Mouse (Mus musculus) forebrain, embryonic 12.5 days (tissue): ENCODE results near the gene Adpgk. TPM values are rescaled to one million over a fixed set of nuclear protein-coding genes. Genes with fewer than 3 reads are reported as not detected.
A peak's percentile ranks its signal among the peaks of the same experiment; 100 is the strongest.

Source experiments
- ATAC-seq: fragments of 200-750 bp; cut with Nextera tagmentation; 2 replicates; pipeline ENCODE4 v1.8.0; 2017; ENCODE audit warnings: moderate TSS enrichment; ENCODE audit not compliant: low FRiP score
- H3K27ac ChIP-seq: fragments of 300-500 bp; sonication (generic); 2 replicates; pipeline ENCODE4 v1.5.1; 2016; ENCODE audit warnings: mild to moderate bottlenecking
- H3K27me3 ChIP-seq: fragments of 300-500 bp; sonication (generic); 2 replicates; pipeline ENCODE4 v1.6.1; 2016; ENCODE audit warnings: mild to moderate bottlenecking
- H3K36me3 ChIP-seq: fragments of 300-500 bp; sonication (generic); replicated peaks from 2 replicates; pipeline ENCODE4 v1.6.1; 2016; ENCODE audit warnings: mild to moderate bottlenecking
- H3K4me1 ChIP-seq: fragments of 300-500 bp; sonication (generic); 2 replicates; pipeline ENCODE4 v1.6.1; 2016
- H3K4me2 ChIP-seq: fragments of 300-500 bp; sonication (generic); 2 replicates; pipeline ENCODE4 v1.6.1; 2016; ENCODE audit warnings: mild to moderate bottlenecking, moderate library complexity
- H3K4me3 ChIP-seq: fragments of 300-500 bp; sonication (generic); replicated peaks from 2 replicates; pipeline ENCODE4 v1.5.1; 2016; ENCODE audit warnings: mild to moderate bottlenecking
- H3K9ac ChIP-seq: fragments of 300-500 bp; sonication (generic); 2 replicates; pipeline ENCODE4 v1.6.1; 2016; ENCODE audit warnings: mild to moderate bottlenecking
- H3K9me3 ChIP-seq: fragments of 300-500 bp; sonication (generic); 2 replicates; pipeline ENCODE4 v1.6.1; 2016
- WGBS: fragments of 180-500 bp; shearing (Covaris S2); methylation state at CpG from one replicate; pipeline ENCODE4 v1.1.7; 2016; 5-methylcytosine and 5-hydroxymethylcytosine counted together
- polyA plus RNA-seq: library from polyadenylated mRNA; unstranded; fragments of >200 nt; fragmentation: Nextera tagmentation; extraction: Ambion mirVana; gene quantifications from 2 replicates; pipeline ENCODE4 v1.2.1, GENCODE M21; 2016

The Adpgk gene
- polyA plus RNA-seq, 1 experiment from 2014 or later = 29.0 TPM

GRCm38 (mm10) chr9:59292493-59292875, 1.1 kb downstream of the Adpgk start:
- peak overlapping the region; percentile 68 for H3K4me3 ChIP-seq
- peaks cover 31% of the 10 kb centered on the region for H3K4me1 ChIP-seq
- no peaks in the 10 kb centered on the region for H3K27me3 ChIP-seq
- no peak overlapping the region for H3K27ac ChIP-seq
- ATAC-seq = no peak
- 64% methylated on average over 3 of the region's 3 CpGs for WGBS
- H3K9me3 ChIP-seq = no peaks in the 10 kb centered on the region
- H3K9ac ChIP-seq = peak overlapping the region; percentile 76
- peak overlapping the region; percentile 79 for H3K4me2 ChIP-seq
- H3K36me3 ChIP-seq = 0 out of 2 replicates have a peak, but pooled peaks cover 2% of the 10 kb centered on the region

GRCm38 (mm10) chr9:59296419-59296818, 5.1 kb downstream of the Adpgk start:
- peaks cover 12% of the 10 kb centered on the region for H3K4me1 ChIP-seq
- no peak overlapping the region for H3K4me3 ChIP-seq
- H3K36me3 ChIP-seq = peaks cover 28% of the 10 kb centered on the region
- H3K27ac ChIP-seq = no peak overlapping the region
- H3K9ac ChIP-seq = no peak overlapping the region
- no peaks in the 10 kb centered on the region for H3K27me3 ChIP-seq
- H3K4me2 ChIP-seq = no peak overlapping the region
- ATAC-seq = no peak
- 88% methylated on average over 2 of the region's 2 CpGs for WGBS
- H3K9me3 ChIP-seq = no peaks in the 10 kb centered on the region

GRCm38 (mm10) chr9:59307890-59308289, 16.5 kb downstream of the Adpgk start:
- Histone ChIP-seq H3K36me3 (peaks cover 66% of the 10 kb centered on the region), H3K27me3 (no peaks in the 10 kb centered on the region), H3K4me2 (no peak overlapping the region), H3K9ac (no peak overlapping the region), H3K27ac (no peak overlapping the region), H3K4me3 (no peak overlapping the region), H3K9me3 (no peaks in the 10 kb centered on the region), H3K4me1 (no peaks in the 10 kb centered on the region)
- no peak for ATAC-seq
- 87% methylated on average over 2 of the region's 2 CpGs for WGBS

- no peaks in the 10 kb centered on the region for H3K27me3 ChIP-seq
- no peaks in the 10 kb centered on the region for H3K4me1 ChIP-seq
- peaks cover 78% of the 10 kb centered on the region for H3K36me3 ChIP-seq
- no peak for ATAC-seq
- no peak overlapping the region for H3K4me2 ChIP-seq
- H3K9me3 ChIP-seq = no peaks in the 10 kb centered on the region
- H3K27ac ChIP-seq = no peak overlapping the region
- H3K4me3 ChIP-seq = no peak overlapping the region
- no peak overlapping the region for H3K9ac ChIP-seq
- 92% methylated on average over 8 of the region's 8 CpGs for WGBS
Observed at GRCm38 (mm10) chr9:59310582-59311283, 19.4 kb downstream of the Adpgk start.

DNA sequence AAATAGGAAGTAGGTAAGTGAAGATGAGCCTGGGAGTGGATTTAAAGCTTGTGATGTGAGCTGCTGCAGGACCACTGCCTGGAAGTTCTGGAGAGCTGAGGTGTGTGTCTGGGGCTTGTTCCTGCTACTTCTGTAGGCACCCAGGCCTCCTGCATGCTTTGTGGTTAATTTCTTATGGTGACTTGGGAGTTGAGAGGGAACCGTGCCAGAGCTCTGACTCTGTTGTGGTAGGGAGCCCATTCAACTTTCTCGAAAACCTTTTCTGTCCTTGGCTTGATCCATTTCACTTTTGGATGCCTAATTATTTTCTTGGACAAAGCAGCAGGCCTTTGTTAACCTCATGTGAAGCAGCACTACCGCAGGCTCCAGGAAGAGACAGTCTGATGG, 19.9 kb downstream of the Adpgk start:
- 63% methylated on average over 3 of the region's 3 CpGs for WGBS
- Histone ChIP-seq H3K27ac (no peak overlapping the region), H3K27me3 (no peaks in the 10 kb centered on the region), H3K36me3 (peaks cover 76% of the 10 kb centered on the region), H3K4me3 (no peak overlapping the region), H3K9me3 (no peaks in the 10 kb centered on the region), H3K4me1 (no peaks in the 10 kb centered on the region), H3K4me2 (no peak overlapping the region), H3K9ac (no peak overlapping the region)
- no peak for ATAC-seq

GRCm38 (mm10) chr9:59316206-59316605, 24.8 kb downstream of the Adpgk start:
- no peaks in the 10 kb centered on the region for H3K4me1 ChIP-seq
- no peak overlapping the region for H3K27ac ChIP-seq
- no peak for ATAC-seq
- H3K27me3 ChIP-seq = no peaks in the 10 kb centered on the region
- WGBS = 93% methylated on average over 3 of the region's 3 CpGs
- H3K4me3 ChIP-seq = no peak overlapping the region
- no peak overlapping the region for H3K9ac ChIP-seq
- H3K9me3 ChIP-seq = no peaks in the 10 kb centered on the region
- H3K4me2 ChIP-seq = no peak overlapping the region
- H3K36me3 ChIP-seq = peaks cover 48% of the 10 kb centered on the region

DNA sequence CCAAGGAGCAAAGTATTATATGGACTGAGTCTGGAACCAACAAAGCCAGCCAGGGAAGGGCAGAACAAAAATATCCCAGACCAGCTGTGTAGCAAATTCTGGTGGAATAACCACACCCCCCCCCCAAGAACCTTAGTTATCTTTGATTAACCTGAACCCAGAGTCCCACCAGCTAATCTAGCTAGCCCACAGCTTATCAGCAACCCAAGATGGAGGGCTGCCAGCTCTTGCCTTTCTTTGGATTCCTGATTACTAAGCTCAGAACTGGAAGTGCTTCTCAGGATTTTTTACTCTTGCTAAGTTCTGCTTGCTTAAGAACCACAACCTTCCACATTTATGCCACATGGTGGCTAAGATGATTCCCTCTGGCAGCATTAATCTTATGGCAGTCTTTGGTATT, 33.0 kb downstream of the Adpgk start:
- ATAC-seq = no peak
- H3K4me2 ChIP-seq = no peak overlapping the region
- no peak overlapping the region for H3K4me3 ChIP-seq
- H3K27ac ChIP-seq = no peak overlapping the region
- H3K36me3 ChIP-seq = peaks cover 69% of the 10 kb centered on the region
- no peaks in the 10 kb centered on the region for H3K27me3 ChIP-seq
- H3K9me3 ChIP-seq = no peaks in the 10 kb centered on the region
- no peak overlapping the region for H3K9ac ChIP-seq
- no peaks in the 10 kb centered on the region for H3K4me1 ChIP-seq

GRCm38 (mm10) chr9:59330055-59330454, 38.7 kb downstream of the Adpgk start:
- 95% methylated on average over 5 of the region's 5 CpGs for WGBS
- Histone ChIP-seq H3K4me1 (no peaks in the 10 kb centered on the region), H3K4me3 (no peak overlapping the region), H3K36me3 (peaks cover 53% of the 10 kb centered on the region), H3K9ac (no peak overlapping the region), H3K4me2 (no peak overlapping the region), H3K27me3 (no peaks in the 10 kb centered on the region), H3K27ac (no peak overlapping the region), H3K9me3 (no peaks in the 10 kb centered on the region)
- no peak for ATAC-seq

DNA sequence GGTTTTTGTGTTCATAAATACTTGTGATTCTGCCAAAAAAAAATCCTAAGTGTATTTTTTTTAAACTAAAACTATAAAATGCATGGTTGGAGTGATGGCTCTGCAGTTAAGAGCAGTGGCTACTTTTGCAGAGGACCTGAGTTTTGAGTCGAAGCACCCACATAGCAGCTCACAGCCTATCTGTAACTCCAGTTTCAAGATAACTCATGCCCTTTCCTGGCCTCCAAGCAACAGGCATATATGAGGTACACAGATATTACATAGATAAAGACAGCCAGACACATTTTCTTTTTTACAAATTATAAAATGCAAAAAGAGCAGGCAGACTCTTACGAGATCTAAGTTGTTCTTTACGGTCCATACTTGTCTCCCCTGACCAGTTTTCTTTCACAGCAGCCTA, 45.2 kb downstream of the Adpgk start:
- ATAC-seq = no peak
- 0 out of 2 replicates have a peak, but pooled peaks cover 2% of the 10 kb centered on the region for H3K9me3 ChIP-seq
- no peaks in the 10 kb centered on the region for H3K4me1 ChIP-seq
- H3K4me3 ChIP-seq = no peak overlapping the region
- no peak overlapping the region for H3K9ac ChIP-seq
- H3K27ac ChIP-seq = no peak overlapping the region
- 91% methylated on average over 3 of the region's 3 CpGs for WGBS
- peaks cover 29% of the 10 kb centered on the region for H3K36me3 ChIP-seq
- no peaks in the 10 kb centered on the region for H3K27me3 ChIP-seq
- H3K4me2 ChIP-seq = no peak overlapping the region

- 0 out of 2 replicates have a peak, but pooled peaks cover 4% of the 10 kb centered on the region for H3K9me3 ChIP-seq
- no peaks in the 10 kb centered on the region for H3K4me1 ChIP-seq
- H3K9ac ChIP-seq = no peak overlapping the region
- H3K4me2 ChIP-seq = no peak overlapping the region
- no peak for ATAC-seq
- no peak overlapping the region for H3K4me3 ChIP-seq
- no peak overlapping the region for H3K27ac ChIP-seq
- WGBS = 98% methylated on average over 5 of the region's 5 CpGs
- H3K27me3 ChIP-seq = no peaks in the 10 kb centered on the region
- H3K36me3 ChIP-seq = peaks cover 30% of the 10 kb centered on the region
Observed at GRCm38 (mm10) chr9:59337889-59338288, 46.5 kb downstream of the Adpgk start.

- Histone ChIP-seq H3K9ac (no peak overlapping the region), H3K4me3 (no peak overlapping the region), H3K36me3 (peaks cover 30% of the 10 kb centered on the region), H3K9me3 (0 out of 2 replicates have a peak, but pooled peaks cover 4% of the 10 kb centered on the region), H3K27ac (no peak overlapping the region), H3K4me1 (no peaks in the 10 kb centered on the region), H3K27me3 (no peaks in the 10 kb centered on the region), H3K4me2 (no peak overlapping the region)
- WGBS = 87% methylated on average over 5 of the region's 5 CpGs
- ATAC-seq = no peak
Observed at GRCm38 (mm10) chr9:59338411-59338810, 47.1 kb downstream of the Adpgk start.

DNA sequence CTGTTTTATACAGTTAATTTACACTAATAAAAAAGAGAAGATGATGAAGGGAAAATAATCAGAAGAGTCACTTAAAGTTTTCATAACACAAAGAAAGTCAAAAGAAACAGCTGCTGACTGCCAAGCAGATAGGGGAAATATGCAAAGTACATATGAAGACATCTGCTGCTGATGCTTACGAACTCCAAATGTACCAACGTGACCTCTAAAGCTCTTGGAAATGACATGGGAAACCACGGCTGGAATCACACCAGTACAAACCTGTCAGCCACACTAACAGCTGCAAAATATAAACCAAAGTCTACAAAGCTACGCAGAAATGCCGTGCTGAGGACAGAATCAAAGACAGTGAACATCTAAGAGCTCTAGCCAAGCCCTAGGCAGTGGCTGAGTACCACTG, 47.7 kb downstream of the Adpgk start:
- no peak overlapping the region for H3K4me3 ChIP-seq
- H3K9ac ChIP-seq = no peak overlapping the region
- no peaks in the 10 kb centered on the region for H3K4me1 ChIP-seq
- no peak overlapping the region for H3K4me2 ChIP-seq
- WGBS = 89% methylated on average over 5 of the region's 5 CpGs
- no peak overlapping the region for H3K27ac ChIP-seq
- no peak for ATAC-seq
- 0 out of 2 replicates have a peak, but pooled peaks cover 4% of the 10 kb centered on the region for H3K9me3 ChIP-seq
- H3K36me3 ChIP-seq = peaks cover 33% of the 10 kb centered on the region
- no peaks in the 10 kb centered on the region for H3K27me3 ChIP-seq

DNA sequence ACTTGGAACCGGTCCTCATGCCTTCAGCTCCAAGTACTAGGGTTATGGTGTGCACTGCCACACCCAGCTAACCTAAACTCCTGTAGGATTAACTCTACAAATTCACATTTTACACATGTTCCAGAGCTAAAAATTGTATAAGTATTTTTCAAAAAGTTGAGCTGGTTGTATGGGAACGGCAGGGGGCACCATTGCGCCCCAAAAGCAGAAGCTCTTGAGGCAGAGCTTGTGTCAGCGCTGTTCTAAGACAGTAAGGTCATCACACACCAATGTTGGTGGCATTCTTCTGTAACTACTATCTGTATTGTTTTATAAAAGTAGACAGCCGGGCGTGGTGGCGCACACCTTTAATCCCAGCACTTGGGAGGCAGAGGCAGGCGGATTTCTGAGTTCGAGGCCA, 48.6 kb downstream of the Adpgk start:
- WGBS = 88% methylated on average over 9 of the region's 9 CpGs
- ATAC-seq = no peak
- Histone ChIP-seq H3K9ac (no peak overlapping the region), H3K4me3 (no peak overlapping the region), H3K4me1 (no peaks in the 10 kb centered on the region), H3K36me3 (peaks cover 33% of the 10 kb centered on the region), H3K9me3 (0 out of 2 replicates have a peak, but pooled peaks cover 4% of the 10 kb centered on the region), H3K27ac (no peak overlapping the region), H3K4me2 (no peak overlapping the region), H3K27me3 (no peaks in the 10 kb centered on the region)
